Mouse (Mus musculus): Measurements from ENCODE around the gene Crabp1. TPM values are rescaled to one million over a fixed set of nuclear protein-coding genes. Genes with fewer than 3 reads are reported as not detected.

Crabp1 gene
- total RNA-seq (2023), result not detected

GRCm38 (mm10) chr9:54764561-54765217 is at the start of gene Crabp1:
TSS of gene Crabp1 (plus strand) at chr9:54764748.

GRCm38 (mm10) chr9:54733921-54734638 is 30.5 kb upstream of the Crabp1 start, which contains the start of gene Wdr61:
TSS of gene Wdr61 (minus strand) at chr9:54734519.

Other genes starting within 250 kb of the Crabp1 start
- gene Sh2d7, start 225.8 kb upstream of the Crabp1 start, total RNA-seq (2023), result not detected
- 10 to 100 TPM; 12.3 to 18.7 TPM for gene Cib2, start 204.5 kb upstream of the Crabp1 start, total RNA-seq (2023)
- 10 to 100 TPM; 17.0 to 21.1 TPM for gene Idh3a, start 178.4 kb upstream of the Crabp1 start, total RNA-seq (2023)
- under 1 TPM in 1 of 2 experiments, not detected in 1; 0.84 TPM for gene Acsbg1, start 102.9 kb upstream of the Crabp1 start, total RNA-seq (2023)
- gene Dnaja4, start 65.9 kb upstream of the Crabp1 start, total RNA-seq (2023), result 1 to 10 TPM; 1.7 to 3.2 TPM
- gene Wdr61, start 30.2 kb upstream of the Crabp1 start, total RNA-seq (2023), result 10 to 100 TPM; 30.3 to 33.8 TPM
- gene Ireb2, start 99.0 kb downstream of the Crabp1 start, total RNA-seq (2023), result 10 to 100 TPM; 31.5 to 39.6 TPM
- under 1 TPM; 0.07 to 0.09 TPM for gene Hykk, start 152.5 kb downstream of the Crabp1 start, total RNA-seq (2023)
- 100 to 1,000 TPM in 1 of 2 experiments, 10 to 100 TPM in 1; 75.4 to 100 TPM for gene Psma4, start 186.0 kb downstream of the Crabp1 start, total RNA-seq (2023)
- gene AY074887, start 186.2 kb downstream of the Crabp1 start, total RNA-seq (2023), result not detected
- not detected for gene Chrna5, start 216.1 kb downstream of the Crabp1 start, total RNA-seq (2023)